Mouse (Mus musculus) thymus, adult 2 months (tissue): ENCODE measurements around the gene Ptprn.

Experiments
- CTCF ChIP-seq: fragments of 200-500 bp; IDR thresholded peaks from 2 replicates; pipeline ENCODE4 v1.5.1; 2012; ENCODE audit warnings: mild to moderate bottlenecking, control low read depth, low read length, moderate library complexity, borderline replicate concordance; ENCODE audit not compliant: control insufficient read depth, poor library complexity, insufficient read depth; ENCODE audit errors: extremely low read depth
- POLR2A ChIP-seq: fragments of 200-500 bp; IDR thresholded peaks from 2 replicates; pipeline ENCODE4 v1.6.1; 2012; ENCODE audit warnings: mild to moderate bottlenecking, low read length, control low read depth, moderate library complexity; ENCODE audit not compliant: control insufficient read depth, poor library complexity, insufficient read depth; ENCODE audit errors: extremely low read depth

DNA sequence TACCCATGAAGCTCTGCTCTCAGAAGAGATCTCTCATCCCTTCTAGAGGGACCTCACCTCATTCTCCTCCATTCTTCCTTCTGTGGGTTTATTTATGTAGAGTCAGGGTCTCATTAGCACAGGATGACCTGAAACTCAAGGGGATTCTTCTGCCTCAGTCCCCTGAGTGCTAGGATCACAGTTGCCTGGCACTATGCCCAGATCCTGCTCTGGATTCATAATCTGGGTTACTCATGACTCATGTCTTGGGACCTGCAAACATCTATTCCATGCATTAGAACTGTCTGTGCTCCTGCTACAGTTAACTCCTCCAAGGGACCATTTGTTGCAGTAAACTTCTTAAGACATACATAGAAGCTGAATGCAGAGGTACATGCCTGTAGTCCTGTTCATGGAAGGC, 3.0 kb downstream of the Ptprn start:
- TF ChIP-seq POLR2A (no peak), CTCF (no peak)
